Mouse (Mus musculus): ENCODE measurements around the gene Tmem63c. TPM values are rescaled to one million over a fixed set of nuclear protein-coding genes. Genes with fewer than 3 reads are reported as not detected.

Tmem63c gene
- not detected in 2 replicates for total RNA-seq (2015)
- total RNA-seq (2017): not detected in 2 replicates

- ATAC-seq (replicated peaks; ENCODE audit: poor library complexity): no peak
These were observed at the start of gene Tmem63c for GRCm38 (mm10) chr12:87021040-87021439. Gene Tmem63c, plus strand, starts transcription at chr12:87021340.

- ATAC-seq (replicated peaks; ENCODE audit: poor library complexity): peak; percentile 27; the same call in 1 of the 2 replicates
These were observed 47.9 kb upstream of the Tmem63c start for GRCm38 (mm10) chr12:86973216-86973615.

- ATAC-seq (replicated peaks; ENCODE audit: poor library complexity): no peak
These were observed 47.4 kb upstream of the Tmem63c start for GRCm38 (mm10) chr12:86973706-86974105.

- peak; percentile 75 for ATAC-seq (replicated peaks; ENCODE audit: poor library complexity)
These were observed 46.5 kb upstream of the Tmem63c start for GRCm38 (mm10) chr12:86974387-86975288.

GRCm38 (mm10) chr12:86975761-86976160, 45.4 kb upstream of the Tmem63c start:
- no peak for ATAC-seq (replicated peaks; ENCODE audit: poor library complexity)

GRCm38 (mm10) chr12:86976511-86977168, 44.5 kb upstream of the Tmem63c start:
- no peak for ATAC-seq (replicated peaks; ENCODE audit: poor library complexity)

GRCm38 (mm10) chr12:86977833-86978232, 43.3 kb upstream of the Tmem63c start:
- no peak for ATAC-seq (replicated peaks; ENCODE audit: poor library complexity)

GRCm38 (mm10) chr12:86981180-86981579, 40.0 kb upstream of the Tmem63c start:
- 0 out of 2 replicates have a peak, but pooled peaks have one; percentile 27 for ATAC-seq (replicated peaks; ENCODE audit: poor library complexity)

GRCm38 (mm10) chr12:86983470-86984193, 37.5 kb upstream of the Tmem63c start:
- peak; percentile 86 for ATAC-seq (replicated peaks; ENCODE audit: poor library complexity)

- peak; percentile 66 for ATAC-seq (replicated peaks; ENCODE audit: poor library complexity)
These were observed 37.0 kb upstream of the Tmem63c start for GRCm38 (mm10) chr12:86984194-86984555.

GRCm38 (mm10) chr12:86986562-86986961, 34.6 kb upstream of the Tmem63c start:
- ATAC-seq (replicated peaks; ENCODE audit: poor library complexity): no peak

- ATAC-seq (replicated peaks; ENCODE audit: poor library complexity): no peak
These were observed 32.9 kb upstream of the Tmem63c start for GRCm38 (mm10) chr12:86988227-86988626.

- no peak for ATAC-seq (replicated peaks; ENCODE audit: poor library complexity)
These were observed 31.8 kb upstream of the Tmem63c start for GRCm38 (mm10) chr12:86989378-86989777.

GRCm38 (mm10) chr12:86989890-86990754, 31.0 kb upstream of the Tmem63c start, which contains the start of gene Zdhhc22:
Gene Zdhhc22, minus strand, starts transcription at chr12:86990430.
- peak; percentile 79 for ATAC-seq (replicated peaks; ENCODE audit: poor library complexity)

GRCm38 (mm10) chr12:86990755-86991110, 30.4 kb upstream of the Tmem63c start:
- no peak for ATAC-seq (replicated peaks; ENCODE audit: poor library complexity)

- ATAC-seq (replicated peaks; ENCODE audit: poor library complexity): peak; percentile 47; the same call in 1 of the 2 replicates
These were observed 27.0 kb upstream of the Tmem63c start for GRCm38 (mm10) chr12:86994166-86994565.

- no peak for ATAC-seq (replicated peaks; ENCODE audit: poor library complexity)
These were observed 26.4 kb upstream of the Tmem63c start for GRCm38 (mm10) chr12:86994776-86995175.

GRCm38 (mm10) chr12:86995931-86996330, 25.2 kb upstream of the Tmem63c start:
- no peak for ATAC-seq (replicated peaks; ENCODE audit: poor library complexity)

GRCm38 (mm10) chr12:86998699-86999098, 22.4 kb upstream of the Tmem63c start:
- no peak for ATAC-seq (replicated peaks; ENCODE audit: poor library complexity)

GRCm38 (mm10) chr12:86999283-86999820, 21.8 kb upstream of the Tmem63c start:
- ATAC-seq (replicated peaks; ENCODE audit: poor library complexity): 0 out of 2 replicates have a peak, but pooled peaks have one; percentile 38
